Mouse (Mus musculus): ENCODE results near the gene Cenps. TPM values are rescaled to one million over a fixed set of nuclear protein-coding genes. Genes with fewer than 3 reads are reported as not detected.
A peak's percentile ranks its signal among the peaks of the same experiment; 100 is the strongest.
"Not testable (repeated sequence)": the region's sequence is repeated elsewhere in the genome, so short reads cannot be mapped to it uniquely, and the experiment has no call there.

Cenps gene
- 6.1 and 9.6 TPM in 2 replicates for total RNA-seq (2015; ENCODE audit: low replicate concordance)
- 6.9 and 44.3 TPM in 2 replicates for total RNA-seq (2017; ENCODE audit: low replicate concordance)

- peak; percentile 95 for ATAC-seq (replicated peaks; ENCODE audit: low FRiP score, poor library complexity, severe bottlenecking)
Observed at GRCm38 (mm10) chr4:149136982-149137770, at the start of gene Cenps. Cenps (minus strand) TSS chr4:149137629.

GRCm38 (mm10) chr4:149182755-149183154 lies 45.3 kb upstream of the Cenps start:
- ATAC-seq (replicated peaks; ENCODE audit: low FRiP score, poor library complexity, severe bottlenecking) = no peak

GRCm38 (mm10) chr4:149182192-149182591 lies 44.8 kb upstream of the Cenps start:
- no peak for ATAC-seq (replicated peaks; ENCODE audit: low FRiP score, poor library complexity, severe bottlenecking)

GRCm38 (mm10) chr4:149179573-149179972 lies 42.1 kb upstream of the Cenps start:
- no peak for ATAC-seq (replicated peaks; ENCODE audit: low FRiP score, poor library complexity, severe bottlenecking)

GRCm38 (mm10) chr4:149179160-149179559 lies 41.7 kb upstream of the Cenps start:
- no peak for ATAC-seq (replicated peaks; ENCODE audit: low FRiP score, poor library complexity, severe bottlenecking)

- no peak for ATAC-seq (replicated peaks; ENCODE audit: low FRiP score, poor library complexity, severe bottlenecking)
Observed at GRCm38 (mm10) chr4:149178328-149178727, 40.9 kb upstream of the Cenps start.

- ATAC-seq (replicated peaks; ENCODE audit: low FRiP score, poor library complexity, severe bottlenecking) = no peak
Observed at GRCm38 (mm10) chr4:149177046-149177445, 39.6 kb upstream of the Cenps start.

GRCm38 (mm10) chr4:149176645-149177044 lies 39.2 kb upstream of the Cenps start:
- no peak for ATAC-seq (replicated peaks; ENCODE audit: low FRiP score, poor library complexity, severe bottlenecking)

- ATAC-seq (replicated peaks; ENCODE audit: low FRiP score, poor library complexity, severe bottlenecking) = no peak
Observed at GRCm38 (mm10) chr4:149173661-149174060, 36.2 kb upstream of the Cenps start.

GRCm38 (mm10) chr4:149172666-149173065 lies 35.2 kb upstream of the Cenps start:
- ATAC-seq (replicated peaks; ENCODE audit: low FRiP score, poor library complexity, severe bottlenecking) = no peak

- ATAC-seq (replicated peaks; ENCODE audit: low FRiP score, poor library complexity, severe bottlenecking) = no peak
Observed at GRCm38 (mm10) chr4:149172083-149172482, 34.7 kb upstream of the Cenps start.

- ATAC-seq (replicated peaks; ENCODE audit: low FRiP score, poor library complexity, severe bottlenecking) = no peak
Observed at GRCm38 (mm10) chr4:149171581-149171981, 34.2 kb upstream of the Cenps start.

GRCm38 (mm10) chr4:149170394-149170931 lies 33.0 kb upstream of the Cenps start:
- ATAC-seq (replicated peaks; ENCODE audit: low FRiP score, poor library complexity, severe bottlenecking) = no peak

- ATAC-seq (replicated peaks; ENCODE audit: low FRiP score, poor library complexity, severe bottlenecking) = not testable (repeated sequence)
Observed at GRCm38 (mm10) chr4:149169926-149170325, 32.5 kb upstream of the Cenps start.

GRCm38 (mm10) chr4:149168016-149168415 lies 30.6 kb upstream of the Cenps start:
- ATAC-seq (replicated peaks; ENCODE audit: low FRiP score, poor library complexity, severe bottlenecking) = no peak

GRCm38 (mm10) chr4:149166957-149167611 lies 29.7 kb upstream of the Cenps start:
- ATAC-seq (replicated peaks; ENCODE audit: low FRiP score, poor library complexity, severe bottlenecking) = peak; percentile 48

- ATAC-seq (replicated peaks; ENCODE audit: low FRiP score, poor library complexity, severe bottlenecking) = peak; percentile 98
Observed at GRCm38 (mm10) chr4:149166215-149166946, 29.0 kb upstream of the Cenps start, which contains the start of gene Pgd. Pgd (minus strand) TSS chr4:149166771.

- no peak for ATAC-seq (replicated peaks; ENCODE audit: low FRiP score, poor library complexity, severe bottlenecking)
Observed at GRCm38 (mm10) chr4:149164150-149164549, 26.7 kb upstream of the Cenps start.

- no peak for ATAC-seq (replicated peaks; ENCODE audit: low FRiP score, poor library complexity, severe bottlenecking)
Observed at GRCm38 (mm10) chr4:149163196-149163595, 25.8 kb upstream of the Cenps start.

- no peak for ATAC-seq (replicated peaks; ENCODE audit: low FRiP score, poor library complexity, severe bottlenecking)
Observed at GRCm38 (mm10) chr4:149161166-149161565, 23.7 kb upstream of the Cenps start.

All from erythroid progenitor cell, adult 5-6 weeks (primary cell).